Mouse (Mus musculus) kidney, postnatal 0 days (tissue): Measurements from ENCODE around the gene Pcx. TPM values are rescaled to one million over a fixed set of nuclear protein-coding genes. Genes with fewer than 3 reads are reported as not detected.
A peak's percentile ranks its signal among the peaks of the same experiment; 100 is the strongest.

Experiments
- ATAC-seq: fragments of 200-750 bp; cut with Nextera tagmentation; replicated peaks from 2 replicates; pipeline ENCODE4 v1.8.0; 2017; ENCODE audit warnings: low read depth, moderate number of reproducible peaks, moderate TSS enrichment, moderate library complexity; ENCODE audit not compliant: low FRiP score
- DNase-seq: peaks from one replicate; pipeline ENCODE4 v3.0.0-alpha.2; 2016; ENCODE audit warnings: low spot score
- H3K27ac ChIP-seq: fragments of 300-500 bp; sonication (generic); 2 replicates; pipeline ENCODE4 v1.5.1; 2014; ENCODE audit warnings: mild to moderate bottlenecking
- H3K27me3 ChIP-seq: fragments of 300-500 bp; sonication (generic); 2 replicates; pipeline ENCODE4 v1.6.1; 2014; ENCODE audit warnings: low read length, mixed read lengths; ENCODE audit not compliant: insufficient read depth
- H3K36me3 ChIP-seq: fragments of 300-500 bp; sonication (generic); 2 replicates; pipeline ENCODE4 v1.6.1; 2014; ENCODE audit warnings: low read length, mixed read lengths; ENCODE audit not compliant: insufficient read depth
- H3K4me1 ChIP-seq: fragments of 300-500 bp; sonication (generic); replicated peaks from 2 replicates; pipeline ENCODE4 v1.6.1; 2014; ENCODE audit warnings: antibody characterized with exemption, low read length, mixed read lengths; ENCODE audit not compliant: insufficient read depth
- H3K4me2 ChIP-seq: fragments of 300-500 bp; sonication (generic); 2 replicates; pipeline ENCODE4 v1.6.1; 2014; ENCODE audit warnings: mild to moderate bottlenecking, low read length, moderate library complexity, mixed read lengths
- H3K4me3 ChIP-seq: fragments of 300-500 bp; sonication (generic); replicated peaks from 2 replicates; pipeline ENCODE4 v1.5.1; 2014; ENCODE audit warnings: low read depth, low read length
- H3K9ac ChIP-seq: fragments of 300-500 bp; sonication (generic); 2 replicates; pipeline ENCODE4 v1.6.1; 2014; ENCODE audit warnings: low read depth, low read length
- H3K9me3 ChIP-seq: fragments of 300-500 bp; sonication (generic); replicated peaks from 2 replicates; pipeline ENCODE4 v1.6.1; 2016; ENCODE audit warnings: low read length, inconsistent platforms, mixed read lengths
- CTCF ChIP-seq: IDR thresholded peaks from 2 replicates; pipeline ENCODE4 v1.5.1; 2016; ENCODE audit warnings: antibody characterized with exemption, low read depth, mild to moderate bottlenecking, moderate library complexity
- WGBS: fragments of 180-500 bp; shearing (Covaris S2); extraction: QIAGEN DNeasy Blood & Tissue Kit; methylation state at CpG from one replicate; pipeline ENCODE4 v1.1.7; 2014; 5-methylcytosine and 5-hydroxymethylcytosine counted together
- microRNA-seq: library from miRNA; unstranded; fragments of <30 nt; microRNA quantifications from one replicate; pipeline ENCODE4, GENCODE M21; 2016
- polyA plus RNA-seq: library from polyadenylated mRNA; unstranded; fragments of >200 nt; fragmentation: Nextera tagmentation; extraction: Ambion mirVana; gene quantifications from 2 replicates; pipeline ENCODE4 v1.2.1, GENCODE M21; 2015

The Pcx gene
- polyA plus RNA-seq, 1 experiment from 2014 or later: 57.6 TPM

GRCm38 (mm10) chr19:4658156-4658555, 147.9 kb downstream of the Pcx start:
- H3K36me3 ChIP-seq: no peaks in the 10 kb centered on the region
- DNase-seq: no peak
- no peaks in the 10 kb centered on the region for H3K27me3 ChIP-seq
- no peak for ATAC-seq
- 87% methylated on average over 5 of the region's 5 CpGs for WGBS
- no peak overlapping the region for H3K4me3 ChIP-seq
- no peak for TF ChIP-seq CTCF
- no peak overlapping the region for H3K9ac ChIP-seq
- H3K27ac ChIP-seq: no peak overlapping the region
- H3K9me3 ChIP-seq: no peaks in the 10 kb centered on the region
- no peaks in the 10 kb centered on the region for H3K4me1 ChIP-seq
- no peak overlapping the region for H3K4me2 ChIP-seq

DNA sequence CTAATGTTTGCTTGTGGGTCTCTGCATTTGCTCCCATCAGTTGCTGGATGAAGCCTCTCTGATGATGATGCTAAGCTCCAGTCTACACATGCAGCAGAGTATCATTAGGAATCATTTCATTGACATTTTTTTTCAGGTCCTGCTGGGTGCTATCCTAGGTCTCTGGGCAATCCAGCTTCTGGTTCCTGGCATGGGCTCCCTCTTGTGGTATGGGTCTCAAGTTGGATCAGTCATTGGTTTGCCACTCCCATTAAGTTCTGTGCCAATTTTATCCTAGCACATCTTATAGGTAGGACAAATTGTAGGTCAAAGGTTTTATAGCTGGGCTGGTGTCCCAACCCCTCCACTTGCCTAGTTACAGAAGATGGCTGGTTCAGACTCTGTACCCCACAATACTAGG, 156.5 kb downstream of the Pcx start:
- H3K27me3 ChIP-seq: no peaks in the 10 kb centered on the region
- ATAC-seq: no peak
- H3K4me3 ChIP-seq: no peak overlapping the region
- no peak overlapping the region for H3K9ac ChIP-seq
- no peak overlapping the region for H3K4me2 ChIP-seq
- no peaks in the 10 kb centered on the region for H3K9me3 ChIP-seq
- no peaks in the 10 kb centered on the region for H3K4me1 ChIP-seq
- no peak overlapping the region for H3K27ac ChIP-seq
- peak; percentile 12 for DNase-seq
- H3K36me3 ChIP-seq: no peaks in the 10 kb centered on the region
- TF ChIP-seq CTCF: peak; percentile 51

DNA sequence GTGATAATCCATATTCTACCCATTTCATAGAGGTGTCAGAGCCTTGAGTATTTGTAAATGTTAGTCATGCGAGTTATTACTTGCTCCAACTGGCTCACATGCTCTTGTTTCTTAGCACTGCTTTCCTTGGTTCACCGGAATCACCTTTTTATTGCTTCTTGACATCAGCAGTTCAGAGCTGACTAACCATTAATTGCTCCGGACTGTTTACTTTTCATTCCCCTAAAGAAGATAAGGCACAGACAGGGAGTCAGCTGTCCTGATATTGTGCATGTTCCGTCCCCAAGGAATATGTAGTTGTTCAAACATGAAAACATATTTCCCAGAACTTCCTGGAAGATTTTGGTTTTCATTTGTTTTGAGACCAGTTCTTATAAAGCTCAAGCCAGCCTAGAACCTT, 160.5 kb downstream of the Pcx start:
- no peak overlapping the region for H3K4me2 ChIP-seq
- no peak overlapping the region for H3K9ac ChIP-seq
- H3K4me1 ChIP-seq: no peaks in the 10 kb centered on the region
- ATAC-seq (no peak; the same call in 1 of the 2 replicates), DNase-seq (peak; percentile 24)
- H3K36me3 ChIP-seq: no peaks in the 10 kb centered on the region
- no peak overlapping the region for H3K27ac ChIP-seq
- H3K27me3 ChIP-seq: no peaks in the 10 kb centered on the region
- H3K4me3 ChIP-seq: no peak overlapping the region
- WGBS: 17% methylated on average over 4 of the region's 4 CpGs
- TF ChIP-seq CTCF: no peak
- no peaks in the 10 kb centered on the region for H3K9me3 ChIP-seq

Small RNA genes lying within 50 kb of the gene (microRNA-seq; reads per million reads assigned to microRNA genes)
- not detected for gene Mir6986

Other genes with a start within 250 kb of the Pcx start
- 15.6 and 18.8 TPM in 2 replicates for gene Ssh3, start 241.3 kb upstream of the Pcx start, polyA plus RNA-seq
- 3.9 and 5.4 TPM in 2 replicates for gene Ankrd13d, start 227.3 kb upstream of the Pcx start, polyA plus RNA-seq
- 12.8 and 14.4 TPM in 2 replicates for gene Grk2, start 204.2 kb upstream of the Pcx start, polyA plus RNA-seq
- 30.0 and 32.8 TPM in 2 replicates for gene Kdm2a, start 112.2 kb upstream of the Pcx start, polyA plus RNA-seq
- 49.3 and 49.7 TPM in 2 replicates for gene Rhod, start 71.0 kb upstream of the Pcx start, polyA plus RNA-seq
- gene Syt12, start 33.0 kb upstream of the Pcx start, polyA plus RNA-seq: 1.5 and 1.8 TPM in 2 replicates
- 0.57 and 0.61 TPM in 2 replicates for gene 2010003K11Rik, start 11.9 kb upstream of the Pcx start, polyA plus RNA-seq
- gene Lrfn4, start 105.2 kb downstream of the Pcx start, polyA plus RNA-seq: 6.6 and 8.4 TPM in 2 replicates
- gene Rce1, start 115.2 kb downstream of the Pcx start, polyA plus RNA-seq: 65.1 and 66.9 TPM in 2 replicates
- gene Gm960, start 188.2 kb downstream of the Pcx start, polyA plus RNA-seq: 2.5 and 3.2 TPM in 2 replicates
- 2.6 and 3.0 TPM in 2 replicates for gene Sptbn2, start 200.7 kb downstream of the Pcx start, polyA plus RNA-seq
- gene Rbm4b, start 246.0 kb downstream of the Pcx start, polyA plus RNA-seq: 44.9 and 47.2 TPM in 2 replicates